Mouse (Mus musculus) ES-Bruce4 (cell line): Measurements from ENCODE around the gene Tgfbrap1. TPM values are rescaled to one million over a fixed set of nuclear protein-coding genes. Genes with fewer than 3 reads are reported as not detected.

ENCODE experiments used
- H3K27ac ChIP-seq: 2 replicates; pipeline ENCODE4 v1.5.1; 2012; ENCODE audit warnings: low read length, inconsistent platforms; ENCODE audit not compliant: insufficient read depth
- H3K27me3 ChIP-seq: 2 replicates; pipeline ENCODE4 v1.6.1; 2012; ENCODE audit warnings: mild to moderate bottlenecking, low read length, inconsistent platforms; ENCODE audit not compliant: control insufficient read depth, poor library complexity, insufficient read depth, severe bottlenecking
- H3K36me3 ChIP-seq: 2 replicates; pipeline ENCODE4 v1.6.1; 2012; ENCODE audit warnings: inconsistent platforms, mild to moderate bottlenecking, low read length, moderate library complexity; ENCODE audit not compliant: control insufficient read depth, poor library complexity, insufficient read depth, severe bottlenecking
- H3K4me1 ChIP-seq: one replicate; pipeline ENCODE4 v1.8.1; 2011; ENCODE audit warnings: low read length; ENCODE audit not compliant: control insufficient read depth, insufficient read depth
- H3K4me3 ChIP-seq: 2 replicates; pipeline ENCODE4 v1.5.1; 2011; ENCODE audit warnings: low read depth, mild to moderate bottlenecking, low read length
- H3K9ac ChIP-seq: 2 replicates; pipeline ENCODE4 v1.6.1; 2012; ENCODE audit warnings: low read depth, mild to moderate bottlenecking, inconsistent platforms; ENCODE audit not compliant: poor library complexity, severe bottlenecking
- H3K9me3 ChIP-seq: replicated peaks from 2 replicates; pipeline ENCODE4 v1.6.1; 2012; ENCODE audit warnings: mild to moderate bottlenecking, low read length, inconsistent platforms; ENCODE audit not compliant: control insufficient read depth, poor library complexity, insufficient read depth, severe bottlenecking
- CTCF ChIP-seq: IDR thresholded peaks from one replicate; pipeline ENCODE4 v1.8.1; 2011; ENCODE audit warnings: low read depth, low read length
- EP300 ChIP-seq: IDR thresholded peaks from 2 replicates; pipeline ENCODE4 v1.6.1; 2011; ENCODE audit warnings: low read depth, low read length; ENCODE audit not compliant: insufficient read depth
- POLR2A ChIP-seq: IDR thresholded peaks from one replicate; pipeline ENCODE4 v1.8.1; 2011; ENCODE audit warnings: low read length; ENCODE audit not compliant: insufficient read depth
- polyA plus RNA-seq: library from polyadenylated mRNA; stranded (reverse); fragments of >200 nt; gene quantifications from 2 replicates; pipeline ENCODE4 v1.2.4, GENCODE M21; 2011; ENCODE audit warnings: low read depth; ENCODE audit not compliant: missing spikeins, insufficient read depth, insufficient read length

Tgfbrap1 gene
- polyA plus RNA-seq, 1 experiment = 9.6 TPM

DNA sequence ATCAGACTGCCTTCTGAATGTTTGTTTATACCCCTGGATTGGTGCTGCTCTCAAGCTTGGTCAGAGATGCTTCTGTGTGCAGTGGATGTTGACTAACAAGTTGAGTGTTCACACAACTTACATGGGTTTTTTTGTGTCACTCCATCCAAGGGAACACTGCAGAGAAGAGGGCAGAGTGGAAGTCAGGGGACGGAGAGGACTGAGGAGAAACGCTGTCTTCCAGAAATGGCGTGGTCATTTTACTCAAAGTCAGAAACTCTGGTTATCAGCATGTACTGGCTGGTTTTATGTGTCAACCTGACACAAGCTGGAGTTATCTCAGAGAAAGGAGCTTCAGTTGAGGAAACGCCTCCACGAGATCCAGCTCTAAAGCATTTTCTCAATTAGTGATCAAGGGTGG is 22.5 kb upstream of the Tgfbrap1 start:
- H3K9ac ChIP-seq = no peak overlapping the region
- no peaks in the 10 kb centered on the region for H3K27me3 ChIP-seq
- H3K36me3 ChIP-seq = no peaks in the 10 kb centered on the region; the same call in none of the 2 replicates
- no peaks in the 10 kb centered on the region; the same call in 1 of the 2 replicates for H3K9me3 ChIP-seq
- no peak overlapping the region for H3K27ac ChIP-seq
- H3K4me1 ChIP-seq = no peaks in the 10 kb centered on the region
- TF ChIP-seq EP300 = no peak
- TF ChIP-seq POLR2A = no peak
- no peak for TF ChIP-seq CTCF
- no peak overlapping the region for H3K4me3 ChIP-seq

DNA sequence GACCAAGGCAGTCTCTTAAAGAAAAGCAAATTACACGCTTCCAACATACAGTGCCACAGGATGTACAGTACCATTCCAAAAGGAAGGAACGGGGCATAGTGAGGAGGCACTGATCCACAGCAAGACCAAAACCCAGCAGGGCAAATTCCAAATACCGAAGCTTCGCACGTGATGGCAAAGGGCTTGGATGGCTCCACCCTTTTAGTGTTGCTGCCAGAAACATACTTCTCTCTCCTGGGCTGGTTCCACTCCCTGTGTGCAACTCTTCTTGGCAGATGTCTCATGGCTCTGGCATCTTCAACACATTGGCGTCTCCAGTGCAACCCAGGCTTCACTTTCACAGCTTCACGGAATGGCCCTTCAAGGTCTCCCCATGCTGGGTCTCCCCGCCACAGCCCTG is 19.0 kb upstream of the Tgfbrap1 start:
- peaks cover 2% of the 10 kb centered on the region for H3K36me3 ChIP-seq
- no peaks in the 10 kb centered on the region; the same call in 1 of the 2 replicates for H3K9me3 ChIP-seq
- no peaks in the 10 kb centered on the region for H3K27me3 ChIP-seq
- H3K4me1 ChIP-seq = no peaks in the 10 kb centered on the region
- H3K27ac ChIP-seq = no peak overlapping the region
- H3K9ac ChIP-seq = no peak overlapping the region
- no peak overlapping the region for H3K4me3 ChIP-seq
- TF ChIP-seq EP300 (no peak), POLR2A (no peak), CTCF (no peak)

- Histone ChIP-seq H3K4me1 (no peaks in the 10 kb centered on the region), H3K27ac (no peak overlapping the region), H3K9me3 (no peaks in the 10 kb centered on the region), H3K4me3 (no peak overlapping the region), H3K36me3 (peaks cover 11% of the 10 kb centered on the region), H3K9ac (no peak overlapping the region), H3K27me3 (no peaks in the 10 kb centered on the region)
- TF ChIP-seq CTCF (peak; percentile 62), EP300 (no peak), POLR2A (no peak)
Observed at GRCm38 (mm10) chr1:43112882-43113281, 14.4 kb upstream of the Tgfbrap1 start.

- H3K4me1 ChIP-seq = no peaks in the 10 kb centered on the region
- H3K27me3 ChIP-seq = no peaks in the 10 kb centered on the region
- no peak overlapping the region for H3K27ac ChIP-seq
- H3K36me3 ChIP-seq = peaks cover 14% of the 10 kb centered on the region
- no peaks in the 10 kb centered on the region for H3K9me3 ChIP-seq
- TF ChIP-seq POLR2A = no peak
- peak; percentile 70 for TF ChIP-seq CTCF
- TF ChIP-seq EP300 = no peak
- no peak overlapping the region for H3K9ac ChIP-seq
- H3K4me3 ChIP-seq = no peak overlapping the region
Observed at GRCm38 (mm10) chr1:43110556-43110955, 12.1 kb upstream of the Tgfbrap1 start.

DNA sequence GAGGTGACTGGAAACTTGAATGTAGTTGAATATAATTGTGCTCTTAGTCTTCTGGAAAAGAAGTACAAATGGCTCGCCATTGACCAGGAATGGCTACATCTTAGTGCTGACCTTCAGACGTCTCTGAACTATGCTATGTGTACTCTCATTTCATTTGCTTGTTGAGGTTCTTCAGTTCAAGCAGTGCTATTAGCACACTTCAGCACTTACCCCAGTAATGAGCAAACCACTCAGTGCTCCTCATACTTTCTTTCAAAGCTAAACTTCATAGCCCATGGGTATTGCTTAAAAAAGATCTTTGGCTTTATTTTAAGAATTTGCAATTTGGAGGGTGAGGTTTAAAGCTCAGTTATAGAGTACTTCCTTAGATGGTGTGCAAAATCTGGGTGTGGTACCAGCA is 10.3 kb upstream of the Tgfbrap1 start:
- Histone ChIP-seq H3K36me3 (peaks cover 14% of the 10 kb centered on the region), H3K4me3 (no peak overlapping the region), H3K27me3 (no peaks in the 10 kb centered on the region), H3K9ac (no peak overlapping the region), H3K27ac (no peak overlapping the region), H3K9me3 (no peaks in the 10 kb centered on the region), H3K4me1 (no peaks in the 10 kb centered on the region)
- TF ChIP-seq CTCF = no peak
- TF ChIP-seq POLR2A = no peak
- no peak for TF ChIP-seq EP300

GRCm38 (mm10) chr1:43094206-43094605 is 4.2 kb downstream of the Tgfbrap1 start:
- Histone ChIP-seq H3K27ac (no peak overlapping the region), H3K9me3 (no peaks in the 10 kb centered on the region), H3K36me3 (no peaks in the 10 kb centered on the region), H3K4me3 (no peak overlapping the region), H3K27me3 (no peaks in the 10 kb centered on the region), H3K9ac (no peak overlapping the region), H3K4me1 (peaks cover 4% of the 10 kb centered on the region)
- TF ChIP-seq EP300 (no peak), CTCF (no peak), POLR2A (no peak)
